Mouse (Mus musculus): ENCODE measurements at regions not wholly inside any gene's neighbourhood (a gene's known extent, or its start where the extent isn't known, plus 50 kb on each side); places are given as distances from the start of the nearest gene placed in this dataset.
A peak's percentile ranks its signal among the peaks of the same experiment; 100 is the strongest.

DNA sequence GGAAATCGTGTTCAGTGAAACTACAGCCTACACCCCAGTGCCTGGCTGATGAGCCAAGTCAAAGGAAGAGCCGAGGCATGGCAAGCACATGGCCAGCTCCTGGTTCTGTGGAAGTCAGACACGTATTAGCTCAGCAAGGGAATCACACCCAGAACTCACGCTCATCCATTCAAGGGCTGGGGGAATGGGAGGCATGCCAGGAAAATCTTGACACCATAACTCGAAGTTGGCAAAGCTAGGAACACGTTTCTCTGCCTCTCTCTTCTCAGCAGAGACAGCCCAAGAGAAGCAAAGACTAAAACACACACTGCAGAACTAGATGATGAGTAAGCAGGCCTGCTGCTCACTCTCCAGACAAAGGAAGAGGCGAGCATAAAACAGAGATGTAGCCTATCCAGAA, 53.5 kb upstream of the Ypel5 start:
- no peak for DNase-seq (ENCODE audit: low read depth, low spot score)

DNA sequence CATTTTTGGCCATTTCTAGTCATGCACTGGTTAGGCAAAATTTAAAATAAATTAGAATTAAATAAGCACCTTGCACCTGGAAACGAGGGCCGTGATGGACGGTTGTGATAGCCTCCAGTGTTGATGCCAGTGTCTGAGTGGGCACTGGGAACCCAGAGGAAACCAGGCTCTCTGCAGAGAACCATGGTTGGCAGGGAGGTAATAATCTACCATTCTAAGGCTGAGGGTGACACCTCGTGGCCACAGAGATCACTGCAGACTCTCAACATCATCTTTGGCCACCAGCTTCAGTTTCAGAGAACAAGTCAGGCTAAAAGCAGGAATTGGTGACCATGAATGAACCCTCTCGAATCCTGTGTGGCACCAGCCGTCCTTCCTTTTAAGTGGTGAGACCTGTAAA, 54.5 kb upstream of the Ypel5 start:
- DNase-seq (ENCODE audit: low read depth, low spot score) = peak; percentile 37

DNA sequence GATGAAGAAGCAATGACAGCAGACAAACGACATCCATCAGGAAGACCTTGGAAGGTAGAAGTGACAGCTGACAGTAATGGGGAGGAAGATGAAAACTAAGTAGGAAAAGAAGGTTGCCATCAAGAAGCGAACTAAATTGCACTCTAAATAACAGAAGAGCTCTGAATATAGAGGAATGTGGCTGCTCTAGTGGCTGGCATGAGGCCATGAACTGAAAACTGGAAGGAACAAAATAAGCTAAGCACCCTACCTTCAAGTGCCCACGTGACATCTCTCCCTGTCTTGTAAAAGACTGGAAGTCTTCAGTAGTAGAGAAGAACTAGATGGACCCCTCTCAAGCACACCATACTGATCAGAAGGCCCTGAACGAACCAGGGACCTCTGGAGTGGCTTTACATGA, 68.0 kb upstream of the Ypel5 start:
- DNase-seq (ENCODE audit: low read depth, low spot score) = no peak

DNA sequence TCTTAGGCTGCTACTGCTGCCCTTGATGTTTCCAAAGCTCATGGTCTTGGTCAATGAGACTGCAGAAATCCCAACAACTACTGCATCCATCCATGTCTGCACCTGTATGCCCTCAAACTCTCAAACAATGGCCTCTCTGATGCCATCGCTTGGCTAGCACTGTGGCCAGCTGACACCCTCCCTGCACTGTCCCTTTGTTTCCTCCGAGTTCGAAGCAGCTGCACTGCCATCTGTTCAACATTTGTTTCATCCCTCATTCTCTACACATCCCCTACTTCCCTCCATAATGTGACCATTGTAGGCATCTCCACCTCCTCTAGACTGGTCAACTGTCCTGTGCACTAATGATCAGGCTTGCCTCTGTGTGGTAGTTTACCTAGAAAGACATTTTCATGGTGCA, 75.3 kb upstream of the Ypel5 start:
- no peak for DNase-seq (ENCODE audit: low read depth, low spot score)

DNA sequence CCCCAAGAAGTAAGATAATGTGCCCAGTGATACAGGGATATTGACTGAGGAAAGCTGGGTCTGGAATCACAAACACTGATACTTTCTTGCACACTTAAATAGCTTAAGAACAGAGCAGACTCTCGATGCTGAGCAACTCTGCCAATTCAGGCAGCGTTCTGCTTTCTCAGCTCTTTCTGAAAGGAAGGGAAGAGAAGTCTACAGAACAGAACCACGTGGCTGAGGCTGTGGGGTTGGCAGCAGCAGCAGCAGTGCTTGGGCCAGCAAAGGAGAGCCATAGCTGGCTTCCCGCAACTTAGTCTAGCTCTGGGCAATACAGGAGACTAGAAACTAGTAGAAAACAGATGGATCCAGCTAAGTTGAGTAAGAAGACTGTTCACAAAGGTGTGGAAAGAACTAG, 89.8 kb upstream of the Ypel5 start:
- DNase-seq (ENCODE audit: low read depth, low spot score) = no peak

DNA sequence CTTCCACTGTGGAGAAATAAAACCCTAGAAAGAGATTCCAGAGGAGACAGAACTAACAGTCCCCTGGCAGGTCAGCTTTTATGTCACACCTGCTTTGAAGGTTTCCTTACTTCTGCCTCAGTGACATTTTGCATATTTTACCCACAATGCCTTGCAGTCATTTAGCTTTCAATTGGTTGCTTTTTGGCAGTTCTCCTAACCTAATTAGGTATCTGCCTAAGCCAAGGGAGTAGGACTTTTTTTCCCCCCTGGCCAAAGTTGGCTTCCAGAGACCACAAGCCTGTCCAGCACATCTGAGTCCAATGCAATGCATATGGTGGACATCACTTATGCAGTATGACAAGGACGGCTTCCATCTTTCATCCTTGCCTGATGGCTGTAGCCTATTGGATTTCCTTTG, 103.2 kb upstream of the Ypel5 start:
- no peak for DNase-seq (ENCODE audit: low read depth, low spot score)

DNA sequence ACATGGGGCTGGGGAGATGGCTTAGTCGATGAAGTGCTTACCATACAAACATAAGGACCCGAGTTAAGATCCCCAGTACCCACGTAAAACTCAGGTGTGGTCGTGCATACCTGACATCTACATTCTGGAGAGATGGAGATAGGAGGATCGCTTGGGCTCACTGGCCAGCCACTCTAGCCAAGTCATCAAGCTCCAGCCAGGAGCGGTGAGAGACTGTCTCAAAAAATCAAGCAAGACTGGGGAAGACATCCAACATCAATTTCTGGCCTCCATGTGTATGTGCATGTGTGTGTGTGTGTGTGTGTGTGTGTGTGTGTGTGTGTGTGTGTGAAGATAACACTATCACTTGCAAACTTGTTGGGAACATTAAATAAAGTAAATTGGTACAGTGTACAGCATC, 104.6 kb upstream of the Ypel5 start:
- no peak for DNase-seq (ENCODE audit: low read depth, low spot score)

DNA sequence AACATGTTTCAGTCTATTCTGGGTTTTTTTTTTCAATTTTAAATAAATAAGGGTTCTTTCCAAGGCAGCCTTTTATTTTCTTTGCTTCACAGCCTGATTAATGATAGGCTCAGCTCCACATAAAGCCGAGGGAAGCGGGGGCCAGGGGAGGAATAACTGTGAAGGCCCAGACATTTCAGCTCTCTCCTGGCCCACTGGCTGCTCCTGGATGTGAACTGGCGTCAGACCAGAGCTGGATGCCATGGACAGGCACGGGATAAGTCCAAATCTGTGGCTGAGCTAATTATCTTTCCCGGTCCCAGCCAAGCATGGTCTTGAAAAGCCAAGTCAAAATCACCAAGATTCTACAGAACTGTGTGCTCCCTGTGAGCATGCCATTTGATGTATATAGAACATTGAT, 105.1 kb upstream of the Ypel5 start:
- DNase-seq (ENCODE audit: low read depth, low spot score) = no peak

DNA sequence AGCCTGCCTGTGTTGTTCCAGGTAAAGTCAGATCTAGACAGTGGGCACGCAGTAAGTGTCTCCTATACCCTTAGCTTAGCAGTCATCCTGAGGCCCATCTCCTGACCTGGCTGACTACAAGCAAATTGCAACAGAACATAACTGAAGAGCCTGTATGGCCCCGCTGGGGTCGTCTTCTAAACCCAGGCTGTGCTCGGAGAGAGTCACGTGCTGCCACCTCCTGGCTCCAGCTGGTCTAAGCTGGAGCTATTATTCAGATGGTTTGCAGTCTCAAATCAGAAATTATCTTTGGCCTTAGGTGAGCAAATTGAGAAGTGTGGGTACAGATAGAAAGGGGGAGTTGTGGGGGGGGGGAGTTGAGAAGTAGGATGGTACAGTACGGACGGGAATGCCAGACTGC, 115.5 kb upstream of the Ypel5 start:
- DNase-seq (ENCODE audit: low read depth, low spot score) = no peak

DNA sequence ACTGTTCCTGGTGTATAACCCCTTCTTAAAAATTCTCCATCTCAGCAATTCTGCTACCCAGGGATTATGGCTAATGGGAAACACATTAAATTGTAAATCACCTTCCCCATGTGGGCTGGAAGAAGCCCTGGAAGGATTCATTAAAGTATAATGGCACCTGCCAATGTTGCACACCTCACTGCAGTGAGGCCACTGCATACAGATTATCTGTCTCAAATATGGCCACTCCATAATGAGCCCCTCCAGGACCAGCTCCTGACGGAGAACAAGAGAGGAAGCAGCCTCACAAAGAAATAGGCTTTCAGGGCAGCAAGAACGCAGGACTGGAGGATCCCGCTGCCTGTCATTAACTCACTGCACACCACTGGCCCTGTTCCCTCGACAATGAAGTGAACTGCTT, 115.2 kb upstream of the Alk start:
- no peak for DNase-seq (ENCODE audit: low read depth, low spot score)

DNA sequence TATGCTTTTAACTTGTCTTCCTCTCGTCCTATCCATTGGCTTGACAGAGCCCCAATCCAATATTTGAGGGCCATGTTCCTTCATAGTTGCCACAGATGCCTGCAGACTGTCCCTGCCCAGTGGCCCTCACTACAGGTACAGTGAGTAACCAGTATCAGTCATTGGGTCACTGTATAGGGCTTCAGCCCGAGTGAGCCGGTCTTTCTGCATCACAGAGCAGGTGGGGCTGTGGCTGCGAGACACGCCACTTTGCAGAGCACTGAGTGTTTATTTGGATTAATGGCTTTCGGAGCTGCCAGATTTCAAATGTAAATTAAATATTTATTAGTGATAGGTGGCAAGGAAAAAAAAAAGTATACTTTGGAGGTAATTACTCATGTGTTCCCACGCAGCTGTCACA, 87.2 kb upstream of the Alk start:
- DNase-seq (ENCODE audit: low read depth, low spot score) = no peak

DNA sequence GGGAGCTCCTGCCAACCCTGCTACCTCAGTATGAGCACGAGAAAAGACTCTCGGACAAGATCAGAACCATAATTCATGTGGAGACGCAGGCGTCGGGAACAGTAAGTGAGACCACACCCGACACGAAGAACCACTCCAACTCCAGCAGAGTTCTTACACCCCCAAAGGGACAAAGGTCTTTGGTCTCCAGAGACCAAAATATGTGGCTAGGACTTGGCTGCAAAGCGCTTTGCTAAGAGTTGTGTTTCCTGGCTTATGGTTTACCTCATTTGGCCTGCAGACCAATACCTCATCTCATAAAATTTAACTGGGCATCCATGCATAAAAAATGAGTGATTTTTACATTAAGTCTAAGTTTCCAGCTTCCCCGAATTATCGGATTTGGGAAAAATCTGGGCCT, 85.2 kb upstream of the Alk start:
- DNase-seq (ENCODE audit: low read depth, low spot score) = no peak

DNA sequence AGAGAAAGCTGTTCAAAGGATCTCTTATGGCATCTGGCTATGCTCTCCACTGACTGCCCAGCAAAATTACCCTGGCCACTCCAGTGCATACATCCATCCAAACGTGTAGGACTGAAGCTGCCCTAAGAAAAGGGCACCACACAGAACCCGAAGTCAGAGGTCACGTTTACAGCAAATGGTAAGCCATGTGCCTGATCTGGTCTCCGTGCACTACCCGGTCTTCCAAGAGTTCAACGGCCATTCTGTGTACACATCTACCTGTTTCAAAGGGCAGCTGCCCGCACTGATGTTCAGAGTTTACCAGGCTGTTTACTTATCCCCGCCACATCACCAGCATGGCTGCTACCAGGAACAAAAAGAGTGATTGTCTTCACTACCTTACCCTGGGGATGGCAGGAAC, 84.4 kb upstream of the Alk start:
- DNase-seq (ENCODE audit: low read depth, low spot score) = no peak

DNA sequence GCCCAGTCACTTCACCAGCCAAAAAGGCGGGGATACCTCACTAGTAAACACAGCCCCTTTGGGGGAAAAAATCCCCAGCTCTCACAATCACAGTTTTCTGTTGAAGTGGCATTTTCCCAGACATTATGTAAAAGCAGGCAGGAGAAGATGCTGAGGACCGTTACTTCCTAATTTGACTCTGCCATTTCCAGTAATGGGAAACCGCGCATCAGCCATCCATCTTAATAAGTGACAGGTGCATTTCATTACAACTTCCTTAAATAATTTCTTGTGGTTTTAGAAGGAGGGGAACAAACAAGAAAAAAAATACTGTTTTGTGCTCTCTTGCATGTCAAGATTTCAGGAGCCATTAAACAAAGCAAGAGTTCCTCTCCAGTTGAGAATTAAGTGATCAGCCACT, 70.2 kb upstream of the Alk start:
- no peak for DNase-seq (ENCODE audit: low read depth, low spot score)

DNA sequence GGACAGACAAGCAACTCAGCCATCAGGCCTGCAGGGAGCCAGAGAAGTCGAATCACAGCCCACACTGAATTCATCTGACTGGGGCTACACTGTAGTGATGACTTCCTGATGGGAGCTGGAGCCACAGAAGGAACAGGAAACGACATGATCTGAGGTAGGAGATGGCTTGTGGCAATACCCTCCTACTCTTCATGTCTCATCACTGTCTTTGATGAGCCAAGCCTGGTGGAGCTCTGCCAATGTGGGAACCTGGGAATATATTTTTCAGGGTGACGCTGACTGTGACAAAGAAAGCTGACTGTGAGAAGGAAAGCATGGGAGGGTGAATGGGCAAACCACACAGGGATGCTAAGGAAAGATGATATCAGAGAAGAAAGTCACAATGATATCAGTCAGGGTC, 67.6 kb upstream of the Alk start:
- DNase-seq (ENCODE audit: low read depth, low spot score) = no peak

DNA sequence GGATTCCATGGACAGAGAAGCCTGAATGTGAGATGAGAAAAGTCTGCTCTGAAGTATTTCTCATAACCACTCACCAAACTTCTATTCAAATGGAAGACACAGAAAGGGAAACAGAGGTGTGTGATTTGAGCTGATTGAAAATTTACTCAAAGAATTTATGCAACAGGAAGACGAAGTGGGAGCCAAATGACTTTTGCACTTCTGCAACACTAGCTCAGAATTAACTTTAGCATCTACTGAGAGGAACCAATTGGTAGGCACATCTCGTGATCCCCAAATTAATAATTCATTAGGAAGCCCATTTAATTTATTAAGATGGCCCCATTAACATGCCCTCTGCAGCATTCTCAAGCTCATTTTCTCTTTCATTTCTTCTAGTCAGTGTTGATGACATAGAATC, 62.5 kb upstream of the Alk start:
- DNase-seq (ENCODE audit: low read depth, low spot score) = no peak

DNA sequence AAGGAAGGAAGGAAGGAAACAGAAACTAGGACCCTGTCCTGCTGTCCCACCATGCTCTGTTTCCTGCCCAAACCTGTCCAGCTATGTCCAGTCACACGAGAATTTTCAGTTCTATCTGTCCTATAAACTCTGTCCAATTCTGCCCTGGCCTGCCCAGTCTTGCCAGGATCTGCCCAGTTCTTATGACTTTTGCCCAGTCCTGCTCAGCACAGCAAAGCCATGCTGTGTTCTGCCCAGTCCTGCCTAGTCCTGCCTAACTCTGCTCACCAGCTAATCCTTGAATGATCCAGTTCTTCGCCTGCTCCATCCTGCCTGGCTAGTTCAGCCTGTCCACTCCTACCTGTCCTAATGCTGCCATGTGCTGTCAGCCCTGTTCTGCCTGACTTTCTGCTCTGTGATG, 57.3 kb upstream of the Alk start:
- DNase-seq (ENCODE audit: low read depth, low spot score) = no peak

DNA sequence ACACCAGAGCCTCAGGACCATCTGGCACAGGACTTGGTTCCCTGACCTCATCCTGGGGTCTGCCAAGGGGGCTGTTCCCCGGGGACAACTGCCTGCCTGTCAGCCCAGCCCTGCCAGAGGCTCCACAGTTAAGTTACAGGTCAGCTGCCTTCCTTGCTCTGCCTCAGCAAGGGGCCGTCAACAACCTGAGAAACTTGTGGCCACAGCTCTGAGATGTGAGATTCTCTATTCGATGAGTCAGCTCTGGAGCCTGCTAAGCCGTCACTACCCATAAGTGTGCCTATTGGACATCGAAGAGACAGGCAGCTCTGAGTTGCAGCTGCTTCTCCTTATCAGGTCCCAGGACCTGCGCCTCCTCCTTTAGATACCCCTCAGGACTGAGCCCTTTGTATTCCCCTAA, 54.3 kb upstream of the Alk start:
- DNase-seq (ENCODE audit: low read depth, low spot score) = no peak

DNA sequence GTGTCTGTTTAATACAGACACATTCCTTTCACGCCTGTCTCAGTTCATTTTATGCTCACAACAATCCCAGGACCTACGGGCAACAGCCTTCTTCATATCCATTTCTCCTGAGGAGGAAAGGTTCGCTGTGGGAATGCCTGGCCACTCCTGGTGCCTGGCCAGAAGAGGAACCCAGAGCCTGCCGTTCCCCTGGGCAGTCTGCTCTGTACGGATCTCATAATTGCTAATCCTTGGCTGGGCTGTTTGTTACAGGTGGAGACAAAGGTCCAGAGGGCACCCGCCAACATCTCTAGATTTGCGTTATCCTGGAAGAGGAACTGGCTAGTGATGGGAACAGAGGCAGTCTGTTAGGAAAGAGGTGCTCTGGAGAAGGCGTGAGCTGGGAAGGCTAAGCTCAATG, 53.4 kb upstream of the Alk start:
- no peak for DNase-seq (ENCODE audit: low read depth, low spot score)
